Mouse (Mus musculus) liver, embryonic 14.5 days (tissue): Measurements from ENCODE around the gene Gm20075. TPM values are rescaled to one million over a fixed set of nuclear protein-coding genes. Genes with fewer than 3 reads are reported as not detected.

Experiments used
- ATAC-seq: fragments of 200-750 bp; cut with Nextera tagmentation; 2 replicates; pipeline ENCODE4 v1.8.0; 2017; ENCODE audit warnings: moderate number of reproducible peaks, mild to moderate bottlenecking, moderate library complexity; ENCODE audit not compliant: insufficient read depth
- DNase-seq, 3 experiments: peaks; one replicate each; pipeline ENCODE4 v3.0.0-alpha.2; 2012 to 2013; ENCODE audit warnings: low read depth in 3 of 3, low spot score in 3 of 3
- H3K27ac ChIP-seq: fragments of 300-500 bp; sonication (generic); 2 replicates; pipeline ENCODE4 v1.5.1; 2014; ENCODE audit warnings: moderate library complexity, mild to moderate bottlenecking, control low read depth, inconsistent platforms
- H3K27me3 ChIP-seq: fragments of 300-500 bp; sonication (generic); 2 replicates; pipeline ENCODE4 v1.6.1; 2014; ENCODE audit warnings: mild to moderate bottlenecking, low read length, moderate library complexity; ENCODE audit not compliant: control insufficient read depth, insufficient read depth
- H3K36me3 ChIP-seq: fragments of 300-500 bp; sonication (generic); replicated peaks from 2 replicates; pipeline ENCODE4 v1.6.1; 2014; ENCODE audit warnings: low read depth; ENCODE audit not compliant: control insufficient read depth, insufficient read depth
- H3K4me1 ChIP-seq, 2 experiments: fragments of 200-500 bp in 1 of 2; fragments of 300-500 bp in 1 of 2; sonication (generic) in 1 of 2; replicated peaks; 2 replicates each; pipeline ENCODE4 v1.6.1; 2012 to 2014; ENCODE audit warnings: antibody characterized with exemption in 1 of 2, inconsistent platforms in 1 of 2, low read length in 1 of 2; ENCODE audit not compliant: control insufficient read depth in 2 of 2, insufficient read depth in 2 of 2
- H3K4me2 ChIP-seq: fragments of 300-500 bp; sonication (generic); 2 replicates; pipeline ENCODE4 v1.6.1; 2014; ENCODE audit warnings: low read depth, mild to moderate bottlenecking, control low read depth, moderate library complexity
- H3K4me3 ChIP-seq, 2 experiments: fragments of 200-500 bp in 1 of 2; fragments of 300-500 bp in 1 of 2; sonication (generic) in 1 of 2; 2 replicates each; pipeline ENCODE4 v1.5.1; 2012 to 2014; ENCODE audit warnings: low read depth in 2 of 2, low read length in 2 of 2, mild to moderate bottlenecking in 2 of 2, control low read depth in 1 of 2, inconsistent platforms in 1 of 2, moderate library complexity in 1 of 2; ENCODE audit not compliant: insufficient read depth in 1 of 2
- H3K9ac ChIP-seq: fragments of 300-500 bp; sonication (generic); replicated peaks from 2 replicates; pipeline ENCODE4 v1.6.1; 2014; ENCODE audit warnings: mild to moderate bottlenecking, control low read depth, moderate library complexity
- H3K9me3 ChIP-seq: fragments of 300-500 bp; sonication (generic); 2 replicates; pipeline ENCODE4 v1.6.1; 2016; ENCODE audit warnings: low read length, mixed read lengths; ENCODE audit not compliant: control insufficient read depth
- CTCF ChIP-seq: IDR thresholded peaks from 2 replicates; pipeline ENCODE4 v1.5.1; 2016; ENCODE audit warnings: antibody characterized with exemption, low read depth, control low read depth
- EP300 ChIP-seq: IDR thresholded peaks from 2 replicates; pipeline ENCODE4 v1.6.1; 2016; ENCODE audit warnings: antibody characterized with exemption, low read depth
- WGBS: fragments of 180-500 bp; shearing (Covaris S2); extraction: QIAGEN DNeasy Blood & Tissue Kit; methylation state at CpG from one replicate; pipeline ENCODE4 v1.1.7; 2014; ENCODE audit not compliant: insufficient replicate concordance; 5-methylcytosine and 5-hydroxymethylcytosine counted together
- polyA plus RNA-seq, 2 experiments: library from polyadenylated mRNA; depleted of rRNA in 1 of 2; stranded (reverse) in 1 of 2; unstranded in 1 of 2; fragments of >200 nt; fragmentation: Nextera tagmentation in 1 of 2; extraction: Ambion mirVana in 1 of 2; gene quantifications; 2 replicates each; pipeline versions ENCODE4 v1.2.1 to v1.2.3; 2012 to 2014

The Gm20075 gene
- polyA plus RNA-seq, 2 experiments = 0.63 to 7.1 TPM

- H3K9ac ChIP-seq = no peak overlapping the region
- no peak overlapping the region for H3K27ac ChIP-seq
- ATAC-seq (no peak), DNase-seq (no peak)
- WGBS = 40% methylated on average over 3 of the region's 3 CpGs
- no peaks in the 10 kb centered on the region for H3K9me3 ChIP-seq
- TF ChIP-seq CTCF (no peak), EP300 (no peak)
- no peaks in the 10 kb centered on the region for H3K27me3 ChIP-seq
- no peaks in the 10 kb centered on the region for H3K36me3 ChIP-seq
- H3K4me2 ChIP-seq = no peak overlapping the region
- no peak overlapping the region for H3K4me3 ChIP-seq
- H3K4me1 ChIP-seq = no peaks in the 10 kb centered on the region
Measured at GRCm38 (mm10) chr13:96052755-96053154, 28.4 kb downstream of the Gm20075 start.

GRCm38 (mm10) chr13:96045396-96045795, 35.8 kb downstream of the Gm20075 start:
- no peak for ATAC-seq
- H3K4me3 ChIP-seq = no peak overlapping the region
- H3K27me3 ChIP-seq = no peaks in the 10 kb centered on the region
- no peak overlapping the region for H3K27ac ChIP-seq
- no peak for DNase-seq
- WGBS = 54% methylated on average over 5 of the region's 5 CpGs
- no peak overlapping the region for H3K4me2 ChIP-seq
- no peaks in the 10 kb centered on the region for H3K9me3 ChIP-seq
- H3K36me3 ChIP-seq = no peaks in the 10 kb centered on the region
- no peak for TF ChIP-seq EP300
- TF ChIP-seq CTCF = no peak
- no peaks in the 10 kb centered on the region for H3K4me1 ChIP-seq
- no peak overlapping the region for H3K9ac ChIP-seq

DNA sequence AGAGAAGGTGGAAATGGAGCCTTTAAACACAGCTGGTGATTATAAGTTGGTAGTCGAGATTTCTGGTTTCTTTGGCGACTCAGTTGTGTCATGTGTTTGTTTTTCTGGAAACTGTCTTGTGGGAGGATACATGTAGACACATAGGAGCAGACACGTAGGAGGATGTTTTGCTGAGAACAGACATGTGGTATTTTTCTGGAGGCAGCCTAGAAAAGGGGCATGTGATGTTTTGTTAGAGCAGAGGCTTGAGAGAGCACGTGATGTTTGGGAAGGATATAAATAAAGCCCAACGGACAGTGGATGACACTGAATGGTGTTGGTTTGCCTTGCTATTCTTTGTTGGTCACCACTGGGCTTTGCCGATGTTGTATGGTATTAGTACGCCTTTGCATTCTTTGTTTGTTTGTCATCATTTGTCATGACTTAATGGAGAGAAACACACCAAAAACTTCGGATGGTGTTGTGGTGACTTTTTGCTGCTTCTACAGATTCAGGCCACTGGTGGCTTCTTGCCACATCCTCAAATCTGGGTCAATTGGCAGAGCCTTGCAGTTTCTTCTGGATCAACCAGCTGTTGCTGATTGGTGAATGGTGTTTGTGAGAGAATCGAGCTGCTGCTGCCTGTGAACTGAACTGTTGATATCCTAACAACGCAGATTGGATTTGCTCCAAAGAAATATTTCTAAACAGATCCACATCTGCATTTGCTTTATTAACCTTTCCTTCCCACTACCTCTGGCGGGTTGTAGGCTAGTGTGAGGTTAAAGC, 40.7 kb downstream of the Gm20075 start:
- no peaks in the 10 kb centered on the region for H3K9me3 ChIP-seq
- no peak overlapping the region for H3K4me3 ChIP-seq
- ATAC-seq (no peak), DNase-seq (no peak)
- no peaks in the 10 kb centered on the region for H3K4me1 ChIP-seq
- no peaks in the 10 kb centered on the region for H3K27me3 ChIP-seq
- TF ChIP-seq CTCF = no peak
- no peak for TF ChIP-seq EP300
- H3K9ac ChIP-seq = no peak overlapping the region
- 60% methylated on average over 11 of the region's 11 CpGs for WGBS
- H3K36me3 ChIP-seq = no peaks in the 10 kb centered on the region
- H3K27ac ChIP-seq = no peak overlapping the region
- no peak overlapping the region for H3K4me2 ChIP-seq

- H3K27me3 ChIP-seq = no peaks in the 10 kb centered on the region
- no peaks in the 10 kb centered on the region for H3K36me3 ChIP-seq
- no peak overlapping the region for H3K9ac ChIP-seq
- no peak for ATAC-seq
- no peak overlapping the region for H3K4me2 ChIP-seq
- TF ChIP-seq EP300 (no peak), CTCF (no peak)
- H3K4me1 ChIP-seq = no peaks in the 10 kb centered on the region
- 61% methylated on average over 1 of the region's 1 CpGs for WGBS
- no peak overlapping the region for H3K4me3 ChIP-seq
- no peak overlapping the region for H3K27ac ChIP-seq
- DNase-seq = no peak
- H3K9me3 ChIP-seq = no peaks in the 10 kb centered on the region
Measured at GRCm38 (mm10) chr13:96039536-96039935, 41.6 kb downstream of the Gm20075 start.

GRCm38 (mm10) chr13:96030368-96031223, 50.6 kb downstream of the Gm20075 start:
- WGBS = 42% methylated on average over 19 of the region's 19 CpGs
- Histone ChIP-seq H3K27ac (no peak overlapping the region), H3K36me3 (no peaks in the 10 kb centered on the region), H3K9me3 (no peaks in the 10 kb centered on the region), H3K27me3 (no peaks in the 10 kb centered on the region), H3K4me2 (no peak overlapping the region), H3K4me1 (no peaks in the 10 kb centered on the region), H3K4me3 (no peak overlapping the region), H3K9ac (no peak overlapping the region)
- TF ChIP-seq EP300 (no peak), CTCF (peak; percentile 76)
- ATAC-seq = no peak
- no peak for DNase-seq

Other genes starting within 250 kb of the Gm20075 start
- gene Iqgap2, start 189.5 kb downstream of the Gm20075 start, polyA plus RNA-seq (2012; rRNA removed) = 6.1 and 10.8 TPM in 2 replicates
- gene Iqgap2, start 189.5 kb downstream of the Gm20075 start, polyA plus RNA-seq (2014; fragmentation: Nextera tagmentation; extraction: Ambion mirVana) = 11.8 TPM in 2 replicates
- gene Gm17190, start 678 bp upstream of the Gm20075 start, polyA plus RNA-seq (2012; rRNA removed) = not detected in 2 replicates
- gene Gm17190, start 678 bp upstream of the Gm20075 start, polyA plus RNA-seq (2014; fragmentation: Nextera tagmentation; extraction: Ambion mirVana) = not detected in 2 replicates
- 0.02 and 0.03 TPM in 2 replicates for gene Sv2c, start 51.2 kb upstream of the Gm20075 start, polyA plus RNA-seq (2012; rRNA removed)
- gene Sv2c, start 51.2 kb upstream of the Gm20075 start, polyA plus RNA-seq (2014; fragmentation: Nextera tagmentation; extraction: Ambion mirVana) = 0.18 TPM in 1 of 2 replicates, not detected in the other